Mouse (Mus musculus) midbrain, postnatal 0 days (tissue): ENCODE data around the gene Lrrk2. TPM values are rescaled to one million over a fixed set of nuclear protein-coding genes. Genes with fewer than 3 reads are reported as not detected.

Source experiments
- ATAC-seq: fragments of 200-750 bp; cut with Nextera tagmentation; 2 replicates; pipeline ENCODE4 v1.8.0; 2017; ENCODE audit warnings: moderate number of reproducible peaks, mild to moderate bottlenecking, moderate TSS enrichment, moderate library complexity; ENCODE audit not compliant: low FRiP score
- DNase-seq: peaks from one replicate; pipeline ENCODE4 v3.0.0-alpha.2; 2015; ENCODE audit warnings: low spot score
- H3K27ac ChIP-seq: fragments of 300-500 bp; sonication (generic); 2 replicates; pipeline ENCODE4 v1.5.1; 2014; ENCODE audit warnings: low read depth, mild to moderate bottlenecking, low read length, mixed read lengths
- H3K27me3 ChIP-seq: fragments of 300-500 bp; sonication (generic); 2 replicates; pipeline ENCODE4 v1.6.1; 2014; ENCODE audit warnings: low read length, control low read depth, mixed read lengths; ENCODE audit not compliant: insufficient read depth
- H3K36me3 ChIP-seq: fragments of 300-500 bp; sonication (generic); 2 replicates; pipeline ENCODE4 v1.6.1; 2014; ENCODE audit warnings: low read length, control low read depth, mixed read lengths; ENCODE audit not compliant: insufficient read depth
- H3K4me1 ChIP-seq: fragments of 300-500 bp; sonication (generic); 2 replicates; pipeline ENCODE4 v1.6.1; 2014; ENCODE audit warnings: mild to moderate bottlenecking, control low read depth, antibody characterized with exemption, low read length, mixed read lengths; ENCODE audit not compliant: insufficient read depth
- H3K4me2 ChIP-seq: fragments of 300-500 bp; sonication (generic); 2 replicates; pipeline ENCODE4 v1.6.1; 2014; ENCODE audit warnings: low read depth, mild to moderate bottlenecking, low read length, mixed read lengths; ENCODE audit not compliant: poor library complexity, severe bottlenecking
- H3K4me3 ChIP-seq: fragments of 300-500 bp; sonication (generic); 2 replicates; pipeline ENCODE4 v1.5.1; 2014; ENCODE audit warnings: low read depth, mild to moderate bottlenecking, low read length, moderate library complexity
- H3K9ac ChIP-seq: fragments of 300-500 bp; sonication (generic); replicated peaks from 2 replicates; pipeline ENCODE4 v1.6.1; 2014; ENCODE audit warnings: mild to moderate bottlenecking, low read length, moderate library complexity, mixed read lengths; ENCODE audit not compliant: poor library complexity, severe bottlenecking
- H3K9me3 ChIP-seq: fragments of 300-500 bp; sonication (generic); 2 replicates; pipeline ENCODE4 v1.6.1; 2016; ENCODE audit warnings: low read length, control low read depth
- CTCF ChIP-seq: IDR thresholded peaks from 2 replicates; pipeline ENCODE4 v1.5.1; 2016; ENCODE audit warnings: antibody characterized with exemption, mild to moderate bottlenecking
- WGBS: fragments of 180-500 bp; shearing (Covaris S2); extraction: QIAGEN DNeasy Blood & Tissue Kit; methylation state at CpG from one replicate; pipeline ENCODE4 v1.1.7; 2014; 5-methylcytosine and 5-hydroxymethylcytosine counted together
- polyA plus RNA-seq: library from polyadenylated mRNA; unstranded; fragments of >200 nt; fragmentation: Nextera tagmentation; extraction: Ambion mirVana; gene quantifications from 2 replicates; pipeline ENCODE4 v1.2.1, GENCODE M21; 2015
- total RNA-seq: library from RNA; depleted of rRNA; stranded (reverse); fragments of >200 nt; gene quantifications from 2 replicates; pipeline ENCODE4 v1.2.3, GENCODE M21; 2014

Gene Lrrk2
- total and polyA plus RNA-seq, 2 experiments from 2014 or later: 1.1 to 4.2 TPM

- no peak overlapping the region for H3K27ac ChIP-seq
- no peak overlapping the region for H3K9ac ChIP-seq
- no peaks in the 10 kb centered on the region for H3K4me1 ChIP-seq
- DNase-seq (no peak), ATAC-seq (no peak)
- no peaks in the 10 kb centered on the region for H3K36me3 ChIP-seq
- H3K27me3 ChIP-seq: no peaks in the 10 kb centered on the region
- no peak overlapping the region for H3K4me2 ChIP-seq
- 0 out of 2 replicates have a peak, but pooled peaks cover 3% of the 10 kb centered on the region for H3K9me3 ChIP-seq
- no peak for TF ChIP-seq CTCF
- H3K4me3 ChIP-seq: no peak overlapping the region
- WGBS: 97% methylated on average over 2 of the region's 2 CpGs
These were observed 20.9 kb downstream of the Lrrk2 start for GRCm38 (mm10) chr15:91693856-91694255.

- Histone ChIP-seq H3K36me3 (no peaks in the 10 kb centered on the region), H3K4me2 (no peak overlapping the region), H3K4me1 (no peaks in the 10 kb centered on the region), H3K27me3 (no peaks in the 10 kb centered on the region), H3K9ac (no peak overlapping the region), H3K9me3 (no peaks in the 10 kb centered on the region), H3K4me3 (no peak overlapping the region), H3K27ac (no peak overlapping the region)
- TF ChIP-seq CTCF: no peak
- ATAC-seq (no peak), DNase-seq (no peak)
- WGBS: 63% methylated on average over 1 of the region's 1 CpGs
These were observed 27.9 kb downstream of the Lrrk2 start for GRCm38 (mm10) chr15:91700841-91701240.

GRCm38 (mm10) chr15:91702991-91703715, 30.2 kb downstream of the Lrrk2 start:
- WGBS: 41% methylated on average over 8 of the region's 8 CpGs
- Histone ChIP-seq H3K4me3 (no peak overlapping the region), H3K36me3 (no peaks in the 10 kb centered on the region), H3K9ac (no peak overlapping the region), H3K4me1 (no peaks in the 10 kb centered on the region), H3K4me2 (no peak overlapping the region), H3K27ac (no peak overlapping the region), H3K9me3 (no peaks in the 10 kb centered on the region), H3K27me3 (no peaks in the 10 kb centered on the region)
- peak; percentile 44; the same call in 1 of the 2 replicates for ATAC-seq
- peak; percentile 57 for DNase-seq
- peak; percentile 25; the same call in 1 of the 2 replicates for TF ChIP-seq CTCF

- Histone ChIP-seq H3K27ac (no peak overlapping the region), H3K4me3 (no peak overlapping the region), H3K27me3 (no peaks in the 10 kb centered on the region), H3K36me3 (no peaks in the 10 kb centered on the region), H3K9ac (no peak overlapping the region), H3K4me2 (no peak overlapping the region), H3K4me1 (no peaks in the 10 kb centered on the region), H3K9me3 (no peaks in the 10 kb centered on the region)
- TF ChIP-seq CTCF: no peak
- no peak for DNase-seq
- no peak for ATAC-seq
- 81% methylated on average over 7 of the region's 7 CpGs for WGBS
These were observed 31.1 kb downstream of the Lrrk2 start for GRCm38 (mm10) chr15:91704091-91704490.

- peak; percentile 78 for DNase-seq
These were observed 36.5 kb downstream of the Lrrk2 start for GRCm38 (mm10) chr15:91709207-91710130.

More at GRCm38 (mm10) chr15:91709207-91710130, 36.5 kb downstream of the Lrrk2 start:
- Histone ChIP-seq H3K9ac (no peak overlapping the region), H3K27me3 (no peaks in the 10 kb centered on the region), H3K36me3 (no peaks in the 10 kb centered on the region), H3K4me2 (peak overlapping the region; percentile 41), H3K27ac (no peak overlapping the region), H3K9me3 (no peaks in the 10 kb centered on the region), H3K4me3 (peak overlapping the region; percentile 21; the same call in 1 of the 2 replicates), H3K4me1 (no peaks in the 10 kb centered on the region)
- TF ChIP-seq CTCF: peak; percentile 65
- no peak for ATAC-seq
- 29% methylated on average over 29 of the region's 29 CpGs for WGBS
